Mouse (Mus musculus) lung, postnatal 0 days (tissue): Measurements from ENCODE around the gene Gm13084. TPM values are rescaled to one million over a fixed set of nuclear protein-coding genes. Genes with fewer than 3 reads are reported as not detected.
"Not testable (repeated sequence)": the region's sequence is repeated elsewhere in the genome, so short reads cannot be mapped to it uniquely, and the experiment has no call there.

Experiments
- ATAC-seq: fragments of 200-750 bp; cut with Nextera tagmentation; 2 replicates; pipeline ENCODE4 v1.8.0; 2017; ENCODE audit warnings: moderate library complexity
- DNase-seq: peaks from one replicate; pipeline ENCODE4 v3.0.0-alpha.2; 2016; ENCODE audit warnings: low spot score
- H3K27ac ChIP-seq: fragments of 300-500 bp; sonication (generic); 2 replicates; pipeline ENCODE4 v1.5.1; 2014; ENCODE audit warnings: antibody characterized with exemption, mild to moderate bottlenecking, low read length, mixed read lengths
- H3K27me3 ChIP-seq: fragments of 300-500 bp; sonication (generic); replicated peaks from 2 replicates; pipeline ENCODE4 v1.6.1; 2014; ENCODE audit warnings: low read length, mixed read lengths; ENCODE audit not compliant: insufficient read depth
- H3K36me3 ChIP-seq: fragments of 300-500 bp; sonication (generic); 2 replicates; pipeline ENCODE4 v1.6.1; 2014; ENCODE audit warnings: low read length, mixed read lengths; ENCODE audit not compliant: insufficient read depth
- H3K4me1 ChIP-seq: fragments of 300-500 bp; sonication (generic); 2 replicates; pipeline ENCODE4 v1.6.1; 2014; ENCODE audit warnings: antibody characterized with exemption, low read depth, low read length, mixed read lengths; ENCODE audit not compliant: insufficient read depth
- H3K4me2 ChIP-seq: fragments of 300-500 bp; sonication (generic); replicated peaks from 2 replicates; pipeline ENCODE4 v1.6.1; 2014; ENCODE audit warnings: low read depth, mild to moderate bottlenecking, low read length, moderate library complexity, mixed read lengths
- H3K4me3 ChIP-seq: fragments of 300-500 bp; sonication (generic); 2 replicates; pipeline ENCODE4 v1.5.1; 2014; ENCODE audit warnings: low read depth, low read length
- H3K9ac ChIP-seq: fragments of 300-500 bp; sonication (generic); replicated peaks from 2 replicates; pipeline ENCODE4 v1.6.1; 2014; ENCODE audit warnings: low read depth, mild to moderate bottlenecking
- H3K9me3 ChIP-seq: fragments of 300-500 bp; sonication (generic); 2 replicates; pipeline ENCODE4 v1.6.1; 2016; ENCODE audit warnings: low read length, mixed read lengths
- CTCF ChIP-seq: IDR thresholded peaks from 2 replicates; pipeline ENCODE4 v1.5.1; 2016; ENCODE audit warnings: antibody characterized with exemption, mild to moderate bottlenecking
- EP300 ChIP-seq: IDR thresholded peaks from 2 replicates; pipeline ENCODE4 v1.6.1; 2016; ENCODE audit warnings: antibody characterized with exemption, mild to moderate bottlenecking, control low read depth
- WGBS: fragments of 180-500 bp; shearing (Covaris S2); extraction: QIAGEN DNeasy Blood & Tissue Kit; methylation state at CpG from one replicate; pipeline ENCODE4 v1.1.7; 2014; 5-methylcytosine and 5-hydroxymethylcytosine counted together
- polyA plus RNA-seq: library from polyadenylated mRNA; unstranded; fragments of >200 nt; fragmentation: Nextera tagmentation; extraction: Ambion mirVana; gene quantifications from 2 replicates; pipeline ENCODE4 v1.2.1, GENCODE M21; 2015

Gene Gm13084
- polyA plus RNA-seq: not detected in 2 replicates

DNA sequence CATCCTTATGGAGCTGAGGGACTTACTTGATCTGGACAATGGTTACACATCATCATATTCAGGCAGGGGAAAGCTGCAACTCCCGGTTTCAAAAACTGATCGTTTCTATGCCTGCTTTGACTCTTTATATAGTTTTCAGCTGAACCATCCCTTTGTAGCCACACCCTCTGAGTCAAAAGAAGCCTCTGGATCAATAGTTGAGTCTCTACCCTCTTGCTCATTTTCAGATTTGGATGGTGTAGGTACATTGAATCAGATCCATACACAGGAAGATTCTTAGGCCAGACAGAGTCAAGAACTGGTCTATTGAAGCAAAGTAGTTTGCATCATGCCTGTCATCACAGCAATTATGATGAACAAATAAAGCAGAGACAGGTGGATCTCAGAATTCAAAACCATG is at the start of gene Gm13084:
Gm13084 (minus strand) TSS at position 101 of the 400 bp plus-strand sequence.
- TF ChIP-seq EP300: no peak
- TF ChIP-seq CTCF: no peak
- H3K4me1 ChIP-seq: no peaks in the 10 kb centered on the region
- H3K27me3 ChIP-seq: no peaks in the 10 kb centered on the region
- H3K27ac ChIP-seq: no peak within 1 kb of the TSS
- WGBS: 62% methylated on average over 2 of the region's 2 CpGs
- DNase-seq (no peak), ATAC-seq (no peak)
- H3K9ac ChIP-seq: no peak within 1 kb of the TSS
- no peak within 1 kb of the TSS for H3K4me2 ChIP-seq
- no peak within 1 kb of the TSS for H3K4me3 ChIP-seq
- no peaks in the 10 kb centered on the region for H3K9me3 ChIP-seq
- H3K36me3 ChIP-seq: no peaks in the 10 kb centered on the region

DNA sequence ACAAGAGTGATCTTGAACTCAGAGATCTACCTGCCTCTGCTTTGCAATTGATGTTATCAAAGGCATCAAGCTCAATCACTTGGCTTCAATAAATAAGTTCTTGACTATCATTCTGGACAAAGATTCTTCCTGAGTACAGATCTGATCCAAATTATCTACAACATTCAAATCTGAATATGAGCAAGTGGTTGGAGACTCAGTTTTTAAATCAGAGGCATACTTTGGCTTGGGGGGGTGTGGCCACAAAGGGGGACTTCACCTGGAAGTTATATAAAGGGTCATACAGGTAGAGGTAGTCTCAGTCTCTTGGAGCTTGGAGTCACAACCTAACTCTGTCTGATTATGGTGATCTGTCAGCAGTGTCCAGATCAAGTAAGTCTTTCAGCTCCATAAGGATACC is 30.3 kb upstream of the Gm13084 start, which contains the start of gene Gm13103:
Gm13103 (plus strand) TSS at position 301 of the 400 bp plus-strand sequence.
- not testable (repeated sequence) for H3K36me3 ChIP-seq, H3K9me3 ChIP-seq, ATAC-seq, DNase-seq, H3K27me3 ChIP-seq, H3K4me3 ChIP-seq, H3K4me2 ChIP-seq, H3K9ac ChIP-seq, H3K4me1 ChIP-seq, H3K27ac ChIP-seq

DNA sequence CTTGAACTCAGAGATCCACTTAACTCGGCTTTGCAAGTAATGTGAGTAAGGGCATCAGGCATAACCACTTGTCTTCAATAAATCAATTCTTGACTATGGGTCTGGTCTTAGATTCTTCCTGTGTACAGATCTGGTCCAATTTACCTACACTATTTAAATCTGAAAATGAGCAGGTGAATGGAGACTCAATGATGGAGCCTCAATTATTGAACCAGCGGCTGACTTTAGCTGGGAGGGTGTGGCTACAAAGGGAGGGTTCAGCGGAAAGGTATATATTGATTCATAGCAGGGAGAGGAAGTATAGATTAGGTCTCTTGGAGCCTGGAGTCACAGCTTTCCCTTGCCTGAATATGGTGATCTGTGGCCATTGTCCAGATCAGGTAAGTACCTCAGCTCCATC is 26.8 kb downstream of the Gm13084 start, which contains the start of gene Gm13023:
Gm13023 (plus strand) TSS at position 301 of the 400 bp plus-strand sequence.
- H3K27ac ChIP-seq, H3K9ac ChIP-seq, H3K9me3 ChIP-seq, H3K4me1 ChIP-seq, ATAC-seq, H3K4me3 ChIP-seq, DNase-seq, H3K36me3 ChIP-seq, H3K27me3 ChIP-seq, H3K4me2 ChIP-seq: not testable (repeated sequence)
- WGBS: 88% methylated on average over 3 of the region's 3 CpGs

Other genes starting within 250 kb of the Gm13084 start
- gene Gm13083, start 201.1 kb downstream of the Gm13084 start, polyA plus RNA-seq: not detected in 2 replicates
- not detected in 2 replicates for gene Gm13088, start 158.8 kb downstream of the Gm13084 start, polyA plus RNA-seq
- gene Gm13089, start 113.4 kb downstream of the Gm13084 start, polyA plus RNA-seq: not detected in 2 replicates
- not detected in 2 replicates for gene Gm13078, start 96.6 kb downstream of the Gm13084 start, polyA plus RNA-seq
- gene Gm13023, start 26.7 kb downstream of the Gm13084 start, polyA plus RNA-seq: not detected in 2 replicates
- gene Gm13103, start 30.4 kb upstream of the Gm13084 start, polyA plus RNA-seq: not detected in 2 replicates
- not detected in 2 replicates for gene Pramef6, start 84.3 kb upstream of the Gm13084 start, polyA plus RNA-seq
- gene Pramef25, start 134.9 kb upstream of the Gm13084 start, polyA plus RNA-seq: not detected in 2 replicates
- not detected in 2 replicates for gene Gm13101, start 150.9 kb upstream of the Gm13084 start, polyA plus RNA-seq
- not detected in 2 replicates for gene Pramef17, start 178.3 kb upstream of the Gm13084 start, polyA plus RNA-seq
- not detected in 2 replicates for gene Pramel4, start 243.0 kb upstream of the Gm13084 start, polyA plus RNA-seq